Mouse (Mus musculus): Measurements from ENCODE around the gene Nusap1. TPM values are rescaled to one million over a fixed set of nuclear protein-coding genes. Genes with fewer than 3 reads are reported as not detected.

Nusap1 gene
- total and polyA plus RNA-seq, 2 experiments from 2014 or later: 13.5 to 26.8 TPM

GRCm38 (mm10) chr2:119587383-119587782, 30.7 kb upstream of the Nusap1 start:
- no peak overlapping the region for H3K4me2 ChIP-seq (ENCODE audit: low read depth, low read length)
- H3K4me1 ChIP-seq (ENCODE audit: control insufficient read depth, insufficient read depth): no peaks in the 10 kb centered on the region
- no peaks in the 10 kb centered on the region for H3K9me3 ChIP-seq (replicated peaks; ENCODE audit: control insufficient read depth, low read length)
- H3K36me3 ChIP-seq (replicated peaks; ENCODE audit: control insufficient read depth, insufficient read depth, low read length): peaks cover 14% of the 10 kb centered on the region
- ATAC-seq (ENCODE audit: insufficient read depth, low read depth) (no peak), DNase-seq (ENCODE audit: low spot score) (peak; percentile 31)
- H3K27me3 ChIP-seq (ENCODE audit: control insufficient read depth, insufficient read depth, low read length): no peaks in the 10 kb centered on the region
- TF ChIP-seq CTCF (IDR thresholded peaks at IDR 0.05; ENCODE audit: low read depth) (peak; percentile 69), EP300 (IDR thresholded peaks at IDR 0.05; ENCODE audit: low read depth) (no peak)
- no peak overlapping the region for H3K9ac ChIP-seq (replicated peaks; ENCODE audit: low read depth, low read length)
- H3K27ac ChIP-seq (ENCODE audit: low read depth): no peak overlapping the region
- H3K4me3 ChIP-seq (ENCODE audit: low read depth, low read length): no peak overlapping the region
- 11% methylated on average over 4 of the region's 4 CpGs for WGBS

- no peaks in the 10 kb centered on the region for H3K9me3 ChIP-seq (replicated peaks; ENCODE audit: control insufficient read depth, low read length)
- H3K27me3 ChIP-seq (ENCODE audit: control insufficient read depth, insufficient read depth, low read length): no peaks in the 10 kb centered on the region
- no peak overlapping the region for H3K4me2 ChIP-seq (ENCODE audit: low read depth, low read length)
- H3K27ac ChIP-seq (ENCODE audit: low read depth): no peak overlapping the region
- no peak overlapping the region for H3K9ac ChIP-seq (replicated peaks; ENCODE audit: low read depth, low read length)
- no peak for ATAC-seq (ENCODE audit: insufficient read depth, low read depth)
- peaks cover 11% of the 10 kb centered on the region for H3K36me3 ChIP-seq (replicated peaks; ENCODE audit: control insufficient read depth, insufficient read depth, low read length)
- H3K4me1 ChIP-seq (ENCODE audit: control insufficient read depth, insufficient read depth): 0 out of 2 replicates have a peak, but pooled peaks cover 6% of the 10 kb centered on the region
- TF ChIP-seq EP300 (IDR thresholded peaks at IDR 0.05; ENCODE audit: low read depth) (no peak), CTCF (IDR thresholded peaks at IDR 0.05; ENCODE audit: low read depth) (no peak)
- H3K4me3 ChIP-seq (ENCODE audit: low read depth, low read length): no peak overlapping the region
- DNase-seq (ENCODE audit: low spot score): no peak
- 89% methylated on average over 3 of the region's 3 CpGs for WGBS
Observed at GRCm38 (mm10) chr2:119591247-119591646, 26.9 kb upstream of the Nusap1 start.

GRCm38 (mm10) chr2:119593765-119594112, 24.4 kb upstream of the Nusap1 start:
- DNase-seq (ENCODE audit: low spot score): no peak
- peaks cover 33% of the 10 kb centered on the region for H3K36me3 ChIP-seq (replicated peaks; ENCODE audit: control insufficient read depth, insufficient read depth, low read length)
- peak; percentile 34; the same call in 1 of the 2 replicates for ATAC-seq (ENCODE audit: insufficient read depth, low read depth)
- peak overlapping the region; percentile 86 for H3K4me3 ChIP-seq (ENCODE audit: low read depth, low read length)
- H3K4me2 ChIP-seq (ENCODE audit: low read depth, low read length): peak overlapping the region; percentile 59
- 6% methylated on average over 7 of the region's 7 CpGs for WGBS
- peak overlapping the region; percentile 99 for H3K27ac ChIP-seq (ENCODE audit: low read depth)
- TF ChIP-seq EP300 (IDR thresholded peaks at IDR 0.05; ENCODE audit: low read depth) (no peak), CTCF (IDR thresholded peaks at IDR 0.05; ENCODE audit: low read depth) (no peak)
- H3K9ac ChIP-seq (replicated peaks; ENCODE audit: low read depth, low read length): peak overlapping the region; percentile 97
- peaks cover 18% of the 10 kb centered on the region; the same call in 1 of the 2 replicates for H3K4me1 ChIP-seq (ENCODE audit: control insufficient read depth, insufficient read depth)
- no peaks in the 10 kb centered on the region for H3K27me3 ChIP-seq (ENCODE audit: control insufficient read depth, insufficient read depth, low read length)
- no peaks in the 10 kb centered on the region for H3K9me3 ChIP-seq (replicated peaks; ENCODE audit: control insufficient read depth, low read length)

GRCm38 (mm10) chr2:119594113-119594981, 23.8 kb upstream of the Nusap1 start:
- peaks cover 39% of the 10 kb centered on the region for H3K36me3 ChIP-seq (replicated peaks; ENCODE audit: control insufficient read depth, insufficient read depth, low read length)
- H3K4me2 ChIP-seq (ENCODE audit: low read depth, low read length): peak overlapping the region; percentile 80
- peak overlapping the region; percentile 99 for H3K27ac ChIP-seq (ENCODE audit: low read depth)

GRCm38 (mm10) chr2:119595308-119595707, 22.8 kb upstream of the Nusap1 start:
- peak overlapping the region; percentile 80 for H3K4me2 ChIP-seq (ENCODE audit: low read depth, low read length)
- no peak for ATAC-seq (ENCODE audit: insufficient read depth, low read depth)
- WGBS: 6% methylated on average over 4 of the region's 4 CpGs
- H3K27ac ChIP-seq (ENCODE audit: low read depth): peak overlapping the region; percentile 99
- peaks cover 21% of the 10 kb centered on the region for H3K4me1 ChIP-seq (ENCODE audit: control insufficient read depth, insufficient read depth)
- H3K4me3 ChIP-seq (ENCODE audit: low read depth, low read length): peak overlapping the region; percentile 86
- H3K9ac ChIP-seq (replicated peaks; ENCODE audit: low read depth, low read length): peak overlapping the region; percentile 97
- DNase-seq (ENCODE audit: low spot score): no peak
- H3K27me3 ChIP-seq (ENCODE audit: control insufficient read depth, insufficient read depth, low read length): no peaks in the 10 kb centered on the region
- peaks cover 46% of the 10 kb centered on the region for H3K36me3 ChIP-seq (replicated peaks; ENCODE audit: control insufficient read depth, insufficient read depth, low read length)
- TF ChIP-seq CTCF (IDR thresholded peaks at IDR 0.05; ENCODE audit: low read depth): no peak
- TF ChIP-seq EP300 (IDR thresholded peaks at IDR 0.05; ENCODE audit: low read depth): no peak
- H3K9me3 ChIP-seq (replicated peaks; ENCODE audit: control insufficient read depth, low read length): no peaks in the 10 kb centered on the region

More at GRCm38 (mm10) chr2:119594113-119594981, 23.8 kb upstream of the Nusap1 start:
- Histone ChIP-seq H3K9ac (replicated peaks; ENCODE audit: low read depth, low read length) (peak overlapping the region; percentile 97), H3K27me3 (ENCODE audit: control insufficient read depth, insufficient read depth, low read length) (no peaks in the 10 kb centered on the region), H3K4me1 (ENCODE audit: control insufficient read depth, insufficient read depth) (peaks cover 18% of the 10 kb centered on the region; the same call in 1 of the 2 replicates), H3K4me3 (ENCODE audit: low read depth, low read length) (peak overlapping the region; percentile 86), H3K9me3 (replicated peaks; ENCODE audit: control insufficient read depth, low read length) (no peaks in the 10 kb centered on the region)
- WGBS: under 1% methylated on average over 60 of the region's 61 CpGs
- ATAC-seq (ENCODE audit: insufficient read depth, low read depth) (peak; percentile 95), DNase-seq (ENCODE audit: low spot score) (peak; percentile 96)
- TF ChIP-seq EP300 (IDR thresholded peaks at IDR 0.05; ENCODE audit: low read depth): peak; percentile 31; the same call in 1 of the 2 replicates
- no peak for TF ChIP-seq CTCF (IDR thresholded peaks at IDR 0.05; ENCODE audit: low read depth)

All from heart, postnatal 0 days (tissue).